Mouse (Mus musculus) limb, embryonic 14.5 days (tissue): ENCODE measurements around the gene Tfpt. TPM values are rescaled to one million over a fixed set of nuclear protein-coding genes. Genes with fewer than 3 reads are reported as not detected.
"Not testable (repeated sequence)": the region's sequence is repeated elsewhere in the genome, so short reads cannot be mapped to it uniquely, and the experiment has no call there.

Source experiments
- ATAC-seq: fragments of 200-750 bp; cut with Nextera tagmentation; 2 replicates; pipeline ENCODE4 v1.8.0; 2017; ENCODE audit warnings: low read depth, moderate number of reproducible peaks, moderate TSS enrichment; ENCODE audit not compliant: low FRiP score
- DNase-seq: peaks from one replicate; pipeline ENCODE4 v3.0.0-alpha.2; 2015; ENCODE audit warnings: low spot score
- H3K27ac ChIP-seq: fragments of 300-500 bp; sonication (generic); replicated peaks from 2 replicates; pipeline ENCODE4 v1.5.1; 2014; ENCODE audit warnings: low read depth, mild to moderate bottlenecking, low read length, moderate library complexity, mixed read lengths
- H3K27me3 ChIP-seq: fragments of 300-500 bp; sonication (generic); 2 replicates; pipeline ENCODE4 v1.6.1; 2014; ENCODE audit warnings: low read length, mixed read lengths; ENCODE audit not compliant: control insufficient read depth, insufficient read depth
- H3K36me3 ChIP-seq: fragments of 300-500 bp; sonication (generic); 2 replicates; pipeline ENCODE4 v1.6.1; 2014; ENCODE audit warnings: mild to moderate bottlenecking, low read length, moderate library complexity, mixed read lengths; ENCODE audit not compliant: control insufficient read depth, insufficient read depth
- H3K4me1 ChIP-seq: fragments of 300-500 bp; sonication (generic); 2 replicates; pipeline ENCODE4 v1.6.1; 2014; ENCODE audit warnings: antibody characterized with exemption, low read length, mixed read lengths; ENCODE audit not compliant: control insufficient read depth, insufficient read depth
- H3K4me2 ChIP-seq: fragments of 300-500 bp; sonication (generic); replicated peaks from 2 replicates; pipeline ENCODE4 v1.6.1; 2014; ENCODE audit warnings: low read depth, mild to moderate bottlenecking, low read length, moderate library complexity; ENCODE audit not compliant: severe bottlenecking
- H3K4me3 ChIP-seq: fragments of 300-500 bp; sonication (generic); replicated peaks from 2 replicates; pipeline ENCODE4 v1.5.1; 2014; ENCODE audit warnings: low read length
- H3K9ac ChIP-seq: fragments of 300-500 bp; sonication (generic); 2 replicates; pipeline ENCODE4 v1.6.1; 2014; ENCODE audit warnings: mild to moderate bottlenecking, low read depth, low read length, moderate library complexity; ENCODE audit not compliant: severe bottlenecking
- H3K9me3 ChIP-seq: fragments of 300-500 bp; sonication (generic); 2 replicates; pipeline ENCODE4 v1.6.1; 2016; ENCODE audit warnings: low read length; ENCODE audit not compliant: control insufficient read depth
- POLR2A ChIP-seq: fragments of 200-500 bp; IDR thresholded peaks from 2 replicates; pipeline ENCODE4 v1.8.0; 2012; ENCODE audit warnings: inconsistent platforms, mild to moderate bottlenecking, moderate library complexity, borderline replicate concordance; ENCODE audit not compliant: insufficient read depth, insufficient read length; ENCODE audit errors: extremely low read depth
- WGBS: fragments of 180-500 bp; shearing (Covaris S2); extraction: QIAGEN DNeasy Blood & Tissue Kit; methylation state at CpG from one replicate; pipeline ENCODE4 v1.1.7; 2014; 5-methylcytosine and 5-hydroxymethylcytosine counted together
- polyA plus RNA-seq, 2 experiments: library from polyadenylated mRNA; depleted of rRNA in 1 of 2; stranded (reverse) in 1 of 2; unstranded in 1 of 2; fragments of >200 nt; fragmentation: Nextera tagmentation in 1 of 2; extraction: Ambion mirVana in 1 of 2; gene quantifications; 2 replicates each; pipeline versions ENCODE4 v1.2.1 to v1.2.3; 2012 to 2014

Gene Tfpt
- polyA plus RNA-seq, 2 experiments, result 24.8 to 31.9 TPM

- no peaks in the 10 kb centered on the region for H3K4me1 ChIP-seq
Measured at GRCm38 (mm10) chr7:3609082-3609481, 20.6 kb downstream of the Tfpt start.

GRCm38 (mm10) chr7:3608668-3609067 is 21.1 kb downstream of the Tfpt start:
- no peaks in the 10 kb centered on the region for H3K4me1 ChIP-seq
- H3K27ac ChIP-seq, result no peak overlapping the region
- ATAC-seq, result no peak
- H3K4me2 ChIP-seq, result no peak overlapping the region
- H3K9ac ChIP-seq, result no peak overlapping the region
- DNase-seq, result no peak
- H3K27me3 ChIP-seq, result no peaks in the 10 kb centered on the region
- 92% methylated on average over 3 of the region's 3 CpGs for WGBS
- H3K36me3 ChIP-seq, result no peaks in the 10 kb centered on the region
- no peak overlapping the region for H3K4me3 ChIP-seq
- no peaks in the 10 kb centered on the region for H3K9me3 ChIP-seq
- no peak for TF ChIP-seq POLR2A

More at GRCm38 (mm10) chr7:3609082-3609481, 20.6 kb downstream of the Tfpt start:
- H3K9ac ChIP-seq, result no peak overlapping the region
- no peak overlapping the region for H3K4me2 ChIP-seq
- no peaks in the 10 kb centered on the region for H3K36me3 ChIP-seq
- no peak overlapping the region for H3K4me3 ChIP-seq
- no peaks in the 10 kb centered on the region for H3K9me3 ChIP-seq
- H3K27me3 ChIP-seq, result no peaks in the 10 kb centered on the region
- H3K27ac ChIP-seq, result no peak overlapping the region
- no peak for DNase-seq
- no peak for TF ChIP-seq POLR2A
- no peak for ATAC-seq
- 39% methylated on average over 3 of the region's 3 CpGs for WGBS

- Histone ChIP-seq H3K27ac (no peak overlapping the region), H3K9ac (no peak overlapping the region), H3K9me3 (no peaks in the 10 kb centered on the region), H3K4me1 (no peaks in the 10 kb centered on the region), H3K4me3 (no peak overlapping the region), H3K27me3 (no peaks in the 10 kb centered on the region), H3K4me2 (no peak overlapping the region), H3K36me3 (no peaks in the 10 kb centered on the region)
- ATAC-seq (no peak), DNase-seq (no peak)
- 61% methylated on average over 6 of the region's 6 CpGs for WGBS
- no peak for TF ChIP-seq POLR2A
Measured at GRCm38 (mm10) chr7:3607391-3607790, 22.3 kb downstream of the Tfpt start.

GRCm38 (mm10) chr7:3606798-3607197 is 22.9 kb downstream of the Tfpt start:
- Histone ChIP-seq H3K4me2 (no peak overlapping the region), H3K9ac (no peak overlapping the region), H3K27me3 (no peaks in the 10 kb centered on the region), H3K4me1 (no peaks in the 10 kb centered on the region), H3K4me3 (no peak overlapping the region), H3K9me3 (no peaks in the 10 kb centered on the region), H3K27ac (no peak overlapping the region), H3K36me3 (no peaks in the 10 kb centered on the region)
- ATAC-seq (no peak), DNase-seq (no peak)
- no peak for TF ChIP-seq POLR2A
- 29% methylated on average over 2 of the region's 2 CpGs for WGBS

- DNase-seq (peak; percentile 86), ATAC-seq (no peak; the same call in 1 of the 2 replicates)
- no peak overlapping the region for H3K4me2 ChIP-seq
- H3K4me1 ChIP-seq, result no peaks in the 10 kb centered on the region
- H3K27ac ChIP-seq, result no peak overlapping the region
- 10% methylated on average over 4 of the region's 4 CpGs for WGBS
- no peak overlapping the region for H3K4me3 ChIP-seq
- H3K36me3 ChIP-seq, result no peaks in the 10 kb centered on the region
- H3K27me3 ChIP-seq, result no peaks in the 10 kb centered on the region
- no peak overlapping the region for H3K9ac ChIP-seq
- no peak for TF ChIP-seq POLR2A
- H3K9me3 ChIP-seq, result no peaks in the 10 kb centered on the region
Measured at GRCm38 (mm10) chr7:3601119-3601518, 28.6 kb downstream of the Tfpt start.

- not testable (repeated sequence) for H3K4me3 ChIP-seq, H3K4me1 ChIP-seq, H3K36me3 ChIP-seq, DNase-seq, H3K9ac ChIP-seq, H3K27ac ChIP-seq, H3K9me3 ChIP-seq, ATAC-seq, H3K4me2 ChIP-seq, H3K27me3 ChIP-seq
- 57% methylated on average over 1 of the region's 1 CpGs for WGBS
Measured at GRCm38 (mm10) chr7:3597755-3598154, 32.0 kb downstream of the Tfpt start.
